Mouse (Mus musculus) neural tube, embryonic 13.5 days (tissue): ENCODE measurements at regions not wholly inside any gene's neighbourhood (a gene's known extent, or its start where the extent isn't known, plus 50 kb on each side); places are given as distances from the start of the nearest gene placed in this dataset.

ENCODE experiments used
- ATAC-seq: fragments of 200-750 bp; cut with Nextera tagmentation; 2 replicates; pipeline ENCODE4 v1.8.0; 2017; ENCODE audit warnings: low read depth, mild to moderate bottlenecking, moderate TSS enrichment, moderate library complexity
- H3K27ac ChIP-seq: fragments of 300-500 bp; sonication (generic); replicated peaks from 2 replicates; pipeline ENCODE4 v1.5.1; 2015; ENCODE audit warnings: moderate library complexity, mild to moderate bottlenecking, inconsistent platforms
- H3K27me3 ChIP-seq: fragments of 300-500 bp; sonication (generic); 2 replicates; pipeline ENCODE4 v1.6.1; 2015; ENCODE audit warnings: mild to moderate bottlenecking, inconsistent platforms
- H3K36me3 ChIP-seq: fragments of 300-500 bp; sonication (generic); 2 replicates; pipeline ENCODE4 v1.6.1; 2015; ENCODE audit warnings: mild to moderate bottlenecking, inconsistent platforms
- H3K4me1 ChIP-seq: fragments of 300-500 bp; sonication (generic); replicated peaks from 2 replicates; pipeline ENCODE4 v1.6.1; 2015; ENCODE audit warnings: inconsistent platforms
- H3K4me2 ChIP-seq: fragments of 300-500 bp; sonication (generic); 2 replicates; pipeline ENCODE4 v1.6.1; 2015; ENCODE audit warnings: inconsistent platforms, mild to moderate bottlenecking, moderate library complexity
- H3K4me3 ChIP-seq: fragments of 300-500 bp; sonication (generic); 2 replicates; pipeline ENCODE4 v1.5.1; 2015; ENCODE audit warnings: mild to moderate bottlenecking, inconsistent platforms
- H3K9ac ChIP-seq: fragments of 300-500 bp; sonication (generic); 2 replicates; pipeline ENCODE4 v1.6.1; 2015; ENCODE audit warnings: moderate library complexity, mild to moderate bottlenecking, inconsistent platforms
- H3K9me3 ChIP-seq: fragments of 300-500 bp; sonication (generic); 2 replicates; pipeline ENCODE4 v1.6.1; 2016; ENCODE audit warnings: inconsistent platforms
- WGBS: fragments of 180-500 bp; shearing (Covaris S2); methylation state at CpG from one replicate; pipeline ENCODE4 v1.1.7; 2015; 5-methylcytosine and 5-hydroxymethylcytosine counted together

GRCm38 (mm10) chr4:81222034-81222433 lies 220.6 kb downstream of the Mpdz start:
- Histone ChIP-seq H3K9ac (no peak overlapping the region), H3K9me3 (no peaks in the 10 kb centered on the region), H3K4me3 (no peak overlapping the region), H3K27me3 (no peaks in the 10 kb centered on the region), H3K36me3 (no peaks in the 10 kb centered on the region), H3K4me1 (peaks cover 18% of the 10 kb centered on the region), H3K27ac (no peak overlapping the region), H3K4me2 (no peak overlapping the region)
- no peak for ATAC-seq
- 57% methylated on average over 6 of the region's 6 CpGs for WGBS

GRCm38 (mm10) chr4:81222468-81223175 lies 220.0 kb downstream of the Mpdz start:
- Histone ChIP-seq H3K4me2 (no peak overlapping the region), H3K27ac (no peak overlapping the region), H3K27me3 (no peaks in the 10 kb centered on the region), H3K36me3 (no peaks in the 10 kb centered on the region), H3K9me3 (no peaks in the 10 kb centered on the region), H3K4me1 (peaks cover 14% of the 10 kb centered on the region), H3K9ac (no peak overlapping the region), H3K4me3 (no peak overlapping the region)
- ATAC-seq = no peak
- WGBS = 60% methylated on average over 5 of the region's 5 CpGs
